In the genomic region with DNA sequence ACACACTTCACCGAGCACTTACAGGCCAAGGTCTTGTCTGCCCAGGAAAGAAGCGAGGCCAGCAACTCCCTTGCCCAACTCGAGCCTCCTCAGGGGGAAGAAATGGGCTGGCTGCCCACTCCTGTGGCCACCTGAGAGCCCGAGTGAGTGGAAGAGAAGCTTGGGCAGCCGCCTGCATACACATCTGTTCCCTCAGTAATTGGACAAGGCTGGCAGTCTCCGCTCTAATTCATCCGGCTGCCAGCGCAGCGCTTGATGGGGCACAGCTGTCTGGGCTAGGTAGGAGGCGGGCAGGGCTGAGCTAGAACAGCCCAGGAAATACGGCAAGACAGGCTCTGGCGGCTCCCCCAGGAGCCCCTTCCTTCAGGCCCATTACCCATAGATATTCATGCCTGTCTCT, we compare ENCODE assay signal across 8 mouse cellular contexts.
DNase-seq lines count a peak whose midpoint lies in the region; ATAC-seq and TF ChIP-seq lines count a peak whose summit lies in the region.

No protein-coding gene starts in this region.

- peaks cover 38% of the 10 kb centered on the region for H3K36me3 ChIP-seq in kidney, embryonic 14.5 days (ENCODE audit: control insufficient read depth, insufficient read depth, low read length)
- peaks cover 65% of the 10 kb centered on the region for H3K36me3 ChIP-seq in embryonic facial prominence, embryonic 15.5 days
- peaks cover 16% of the 10 kb centered on the region for H3K36me3 ChIP-seq in midbrain, embryonic 15.5 days (replicated peaks)

- intact Hi-C loops in gastrocnemius, postnatal 36 days (cut with DNase I), result no loop called here

- no peaks in the 10 kb centered on the region for H3K9me3 ChIP-seq in kidney, embryonic 14.5 days (ENCODE audit: control insufficient read depth, low read length)
- no peaks in the 10 kb centered on the region for H3K9me3 ChIP-seq in embryonic facial prominence, embryonic 15.5 days (replicated peaks)
- H3K9me3 ChIP-seq in midbrain, embryonic 15.5 days, result no peaks in the 10 kb centered on the region

- DNase-seq in kidney, postnatal 25 days, result no peak
- DNase-seq in gastrocnemius, postnatal 36 days, result peak; percentile 61 to 65
- DNase-seq in testis, postnatal 14 days (ENCODE audit: low spot score), result no peak
- DNase-seq in ovary, postnatal 10 days (ENCODE audit: low spot score), result no peak
- DNase-seq in cerebellum, adult 2 months, result no peak

- WGBS in kidney, embryonic 14.5 days, result 52% methylated on average over 12 of the region's 12 CpGs
- WGBS in embryonic facial prominence, embryonic 15.5 days, result 47% methylated on average over 12 of the region's 12 CpGs
- WGBS in midbrain, embryonic 15.5 days, result 54% methylated on average over 12 of the region's 12 CpGs
- WGBS in cerebellum, adult 2 months, result 35% methylated on average over 12 of the region's 12 CpGs

- TF ChIP-seq POLR2A in cerebellum, adult 2 months (IDR thresholded peaks at IDR 0.05; ENCODE audit: borderline replicate concordance, insufficient read depth, low read length), result no peak

- no peak for TF ChIP-seq CTCF in cerebellum, adult 2 months (IDR thresholded peaks at IDR 0.05; ENCODE audit: borderline replicate concordance, insufficient read depth, low read depth, low read length)

- H3K9ac ChIP-seq in kidney, embryonic 14.5 days (ENCODE audit: low read depth, low read length), result no peak overlapping the region
- no peak overlapping the region for H3K9ac ChIP-seq in embryonic facial prominence, embryonic 15.5 days
- no peak overlapping the region for H3K9ac ChIP-seq in midbrain, embryonic 15.5 days

- H3K4me1 ChIP-seq in kidney, embryonic 14.5 days (ENCODE audit: control insufficient read depth, insufficient read depth, low read length), result no peaks in the 10 kb centered on the region
- H3K4me1 ChIP-seq in embryonic facial prominence, embryonic 15.5 days, result peaks cover 14% of the 10 kb centered on the region
- peaks cover 4% of the 10 kb centered on the region; the same call in 1 of the 2 replicates for H3K4me1 ChIP-seq in midbrain, embryonic 15.5 days
- H3K4me1 ChIP-seq in cerebellum, adult 2 months (ENCODE audit: control insufficient read depth, insufficient read depth, low read length), result peaks cover 6% of the 10 kb centered on the region; the same call in 1 of the 2 replicates

- no peak overlapping the region for H3K4me3 ChIP-seq in kidney, embryonic 14.5 days (ENCODE audit: low read length)
- no peak overlapping the region for H3K4me3 ChIP-seq in embryonic facial prominence, embryonic 15.5 days (replicated peaks)
- no peak overlapping the region for H3K4me3 ChIP-seq in midbrain, embryonic 15.5 days
- no peak overlapping the region for H3K4me3 ChIP-seq in cerebellum, adult 2 months (replicated peaks; ENCODE audit: insufficient read depth, low read depth, low read length)

- ATAC-seq in kidney, embryonic 14.5 days (ENCODE audit: low FRiP score, low TSS enrichment), result peak; percentile 81
- peak; percentile 78 for ATAC-seq in embryonic facial prominence, embryonic 15.5 days (ENCODE audit: insufficient number of reproducible peaks, low FRiP score, low TSS enrichment, low read depth)
- ATAC-seq in midbrain, embryonic 15.5 days (replicated peaks), result no peak

- no peak overlapping the region for H3K27ac ChIP-seq in kidney, embryonic 14.5 days (ENCODE audit: low read depth, low read length)
- H3K27ac ChIP-seq in embryonic facial prominence, embryonic 15.5 days (replicated peaks), result peak overlapping the region; percentile 58
- H3K27ac ChIP-seq in midbrain, embryonic 15.5 days, result peak overlapping the region; percentile 53
- no peak overlapping the region for H3K27ac ChIP-seq in cerebellum, adult 2 months (ENCODE audit: insufficient read depth, low read length)

- no peaks in the 10 kb centered on the region for H3K27me3 ChIP-seq in kidney, embryonic 14.5 days (ENCODE audit: control insufficient read depth, insufficient read depth, low read length)
- no peaks in the 10 kb centered on the region for H3K27me3 ChIP-seq in embryonic facial prominence, embryonic 15.5 days
- H3K27me3 ChIP-seq in midbrain, embryonic 15.5 days (replicated peaks), result no peaks in the 10 kb centered on the region
- H3K27me3 ChIP-seq in cerebellum, adult 2 months (ENCODE audit: control insufficient read depth, insufficient read depth, low read length), result no peaks in the 10 kb centered on the region

- H3K4me2 ChIP-seq in kidney, embryonic 14.5 days (replicated peaks; ENCODE audit: low read depth, low read length), result no peak overlapping the region
- no peak overlapping the region for H3K4me2 ChIP-seq in embryonic facial prominence, embryonic 15.5 days (replicated peaks)
- no peak overlapping the region for H3K4me2 ChIP-seq in midbrain, embryonic 15.5 days

Comparison
In these comparisons a context has a peak if more than half of its experiments do, and no peak if none do; other contexts are left out.
1. H3K27ac ChIP-seq: peak in embryonic facial prominence, embryonic 15.5 days (single experiment) and midbrain, embryonic 15.5 days (single experiment); none in kidney, embryonic 14.5 days (single experiment) and cerebellum, adult 2 months (single experiment).
2. DNase-seq: peak in gastrocnemius, postnatal 36 days (2 of 2); none in kidney, postnatal 25 days (0 of 2), testis, postnatal 14 days (single experiment), ovary, postnatal 10 days (single experiment) and cerebellum, adult 2 months (0 of 2).